8 mouse cellular contexts compared by ENCODE assay signal in the genomic region with DNA sequence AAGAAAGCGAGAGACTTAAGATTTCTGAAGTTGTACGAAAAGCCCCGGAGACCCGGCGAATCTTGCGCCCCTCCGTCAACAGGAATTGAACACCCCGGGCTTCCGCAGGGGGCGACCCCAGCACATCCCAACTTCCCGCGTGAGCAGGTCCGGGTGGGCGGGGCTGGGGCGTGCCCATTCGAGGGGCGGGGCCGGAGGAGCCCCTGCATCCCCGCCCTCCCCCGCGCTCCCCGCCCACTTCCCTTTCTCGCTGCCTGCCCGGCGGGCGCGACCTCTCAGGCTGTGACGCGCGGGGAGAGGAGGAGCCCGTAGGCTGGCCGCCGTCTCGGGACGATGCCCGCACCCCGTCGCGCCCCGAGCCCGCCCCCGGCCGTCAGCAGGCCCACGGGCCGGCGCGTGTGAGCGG.
A peak's percentile ranks its signal among the peaks of the same experiment; 100 is the strongest.
DNase-seq lines count a peak whose midpoint lies in the region; ATAC-seq lines count a peak whose summit lies in the region.

No protein-coding gene starts in this region.

- peaks cover 35% of the 10 kb centered on the region for H3K4me1 ChIP-seq in intestine, embryonic 15.5 days (replicated peaks)
- H3K4me1 ChIP-seq in midbrain, embryonic 10.5 days = peaks cover 29% of the 10 kb centered on the region

- no peaks in the 10 kb centered on the region for H3K27me3 ChIP-seq in intestine, embryonic 15.5 days (replicated peaks)
- H3K27me3 ChIP-seq in midbrain, embryonic 10.5 days (ENCODE audit: low read depth, poor library complexity, severe bottlenecking) = no peaks in the 10 kb centered on the region

- no peaks in the 10 kb centered on the region for H3K9me3 ChIP-seq in intestine, embryonic 15.5 days
- no peaks in the 10 kb centered on the region for H3K9me3 ChIP-seq in midbrain, embryonic 10.5 days (replicated peaks)

- peak; percentile 89 for DNase-seq in adrenal gland, adult 8-10 months
- DNase-seq in embryo, embryonic 11 days = peak; percentile 98
- peak; percentile 75 to 85 for DNase-seq in gastrocnemius, postnatal 36 days
- peak; percentile 65 to 66 for DNase-seq in left cerebral cortex, postnatal 36 days (ENCODE audit: low spot score in 2 of 2)
- DNase-seq in midbrain, embryonic 10.5 days (ENCODE audit: low spot score) = peak; percentile 96
- peak; percentile 46 to 59 for DNase-seq in right cerebral cortex, postnatal 36 days (ENCODE audit: low spot score in 2 of 2)
- DNase-seq in yolk sac, embryonic 10.5 days (ENCODE audit: low spot score) = peak; percentile 96

- H3K4me3 ChIP-seq in intestine, embryonic 15.5 days (replicated peaks) = peak overlapping the region; percentile 73
- H3K4me3 ChIP-seq in midbrain, embryonic 10.5 days = peak overlapping the region; percentile 76

- peak overlapping the region; percentile 68 for H3K9ac ChIP-seq in intestine, embryonic 15.5 days

- ATAC-seq in intestine, embryonic 15.5 days = peak; percentile 94

- peak overlapping the region; percentile 83 for H3K4me2 ChIP-seq in intestine, embryonic 15.5 days (replicated peaks)

- peak overlapping the region; percentile 86 for H3K27ac ChIP-seq in intestine, embryonic 15.5 days
- H3K27ac ChIP-seq in midbrain, embryonic 10.5 days (replicated peaks) = peak overlapping the region; percentile 92

- no peaks in the 10 kb centered on the region for H3K36me3 ChIP-seq in intestine, embryonic 15.5 days
- no peaks in the 10 kb centered on the region for H3K36me3 ChIP-seq in midbrain, embryonic 10.5 days

- 1% methylated on average over 46 of the region's 48 CpGs for WGBS in intestine, embryonic 15.5 days
- under 1% methylated on average over 40 of the region's 48 CpGs for WGBS in midbrain, embryonic 10.5 days

- intact Hi-C loops in gastrocnemius, postnatal 36 days (cut with DNase I) = no loop called here
- intact Hi-C loops in left cerebral cortex, postnatal 36 days (cut with DNase I) = no loop called here

Comparison
In these comparisons a context has a peak if more than half of its experiments do, and no peak if none do; other contexts are left out.
1. Peak in every context shown above with its lines: DNase-seq, ATAC-seq, H3K4me3 ChIP-seq and H3K27ac ChIP-seq.